Mouse (Mus musculus): ENCODE results near the gene Plekhs1. TPM values are rescaled to one million over a fixed set of nuclear protein-coding genes. Genes with fewer than 3 reads are reported as not detected.

The Plekhs1 gene
- polyA plus RNA-seq, 1 experiment from 2014 or later: 0.09 TPM

DNA sequence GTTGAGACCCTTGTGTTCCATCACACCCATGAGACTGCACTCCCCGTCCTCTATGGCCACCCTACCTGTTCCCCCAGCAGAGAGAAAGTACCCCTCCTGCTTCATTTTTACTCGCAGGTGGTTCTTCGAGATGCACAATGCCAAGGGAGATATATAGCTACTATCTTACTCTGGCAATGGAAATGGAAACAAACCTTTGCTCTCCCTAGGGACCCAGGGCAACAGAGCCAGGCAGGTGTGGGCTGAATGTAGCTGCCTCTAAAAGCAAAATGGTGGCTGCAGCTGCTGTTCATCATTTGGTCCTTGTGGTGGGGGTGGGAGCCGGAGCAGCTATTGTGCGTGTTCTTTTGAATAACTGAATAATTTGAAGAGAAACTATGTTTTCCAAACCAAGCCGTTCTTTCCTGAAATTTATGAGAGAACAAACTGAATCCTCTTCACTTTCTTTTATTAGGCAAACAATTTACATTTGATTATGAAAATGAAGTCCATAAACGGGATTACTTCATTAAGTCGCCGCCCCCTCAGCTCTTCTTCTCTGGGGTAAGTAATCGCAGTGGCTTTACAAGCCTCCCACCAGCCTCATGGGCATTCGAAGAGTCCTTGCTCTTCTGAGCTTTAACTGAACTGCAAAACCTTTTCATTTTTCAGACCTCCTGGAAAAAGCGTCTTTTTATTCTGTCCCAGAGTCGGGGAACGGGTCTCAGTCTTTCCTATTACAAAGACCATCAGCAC is 9.0 kb downstream of the Plekhs1 start:
- WGBS: 77% methylated on average over 14 of the region's 14 CpGs
- no peak overlapping the region for H3K9ac ChIP-seq (replicated peaks; ENCODE audit: low read depth, low read length)
- H3K4me2 ChIP-seq (ENCODE audit: low read length): no peak overlapping the region
- H3K27ac ChIP-seq (ENCODE audit: low read length): no peak overlapping the region
- H3K27me3 ChIP-seq (replicated peaks; ENCODE audit: control insufficient read depth, insufficient read depth, low read length): no peaks in the 10 kb centered on the region
- H3K4me3 ChIP-seq (replicated peaks; ENCODE audit: low read length): no peak overlapping the region
- ATAC-seq: no peak
- H3K4me1 ChIP-seq (replicated peaks; ENCODE audit: control insufficient read depth, insufficient read depth, low read length): peaks cover 17% of the 10 kb centered on the region
- no peaks in the 10 kb centered on the region for H3K9me3 ChIP-seq (ENCODE audit: control insufficient read depth, low read length)
- no peaks in the 10 kb centered on the region for H3K36me3 ChIP-seq (ENCODE audit: control insufficient read depth, insufficient read depth)

- Histone ChIP-seq H3K27me3 (replicated peaks; ENCODE audit: control insufficient read depth, insufficient read depth, low read length) (no peaks in the 10 kb centered on the region), H3K9ac (replicated peaks; ENCODE audit: low read depth, low read length) (no peak overlapping the region), H3K4me1 (replicated peaks; ENCODE audit: control insufficient read depth, insufficient read depth, low read length) (peaks cover 20% of the 10 kb centered on the region), H3K4me3 (replicated peaks; ENCODE audit: low read length) (no peak overlapping the region), H3K27ac (ENCODE audit: low read length) (no peak overlapping the region), H3K9me3 (ENCODE audit: control insufficient read depth, low read length) (no peaks in the 10 kb centered on the region), H3K4me2 (ENCODE audit: low read length) (no peak overlapping the region), H3K36me3 (ENCODE audit: control insufficient read depth, insufficient read depth) (no peaks in the 10 kb centered on the region)
- no peak for ATAC-seq
- WGBS: 57% methylated on average over 10 of the region's 10 CpGs
Observed at GRCm38 (mm10) chr19:56471934-56472333, 10.5 kb downstream of the Plekhs1 start.

GRCm38 (mm10) chr19:56474869-56475550 is 13.6 kb downstream of the Plekhs1 start:
- no peaks in the 10 kb centered on the region for H3K36me3 ChIP-seq (ENCODE audit: control insufficient read depth, insufficient read depth)
- H3K27me3 ChIP-seq (replicated peaks; ENCODE audit: control insufficient read depth, insufficient read depth, low read length): no peaks in the 10 kb centered on the region
- peaks cover 27% of the 10 kb centered on the region for H3K4me1 ChIP-seq (replicated peaks; ENCODE audit: control insufficient read depth, insufficient read depth, low read length)
- H3K9me3 ChIP-seq (ENCODE audit: control insufficient read depth, low read length): no peaks in the 10 kb centered on the region
- no peak overlapping the region for H3K4me2 ChIP-seq (ENCODE audit: low read length)
- H3K27ac ChIP-seq (ENCODE audit: low read length): no peak overlapping the region
- H3K9ac ChIP-seq (replicated peaks; ENCODE audit: low read depth, low read length): no peak overlapping the region
- ATAC-seq: no peak
- no peak overlapping the region for H3K4me3 ChIP-seq (replicated peaks; ENCODE audit: low read length)
- 67% methylated on average over 19 of the region's 19 CpGs for WGBS

- H3K4me2 ChIP-seq (ENCODE audit: low read length): no peak overlapping the region
- H3K4me3 ChIP-seq (replicated peaks; ENCODE audit: low read length): no peak overlapping the region
- H3K27ac ChIP-seq (ENCODE audit: low read length): no peak overlapping the region
- H3K36me3 ChIP-seq (ENCODE audit: control insufficient read depth, insufficient read depth): no peaks in the 10 kb centered on the region
- no peak overlapping the region for H3K9ac ChIP-seq (replicated peaks; ENCODE audit: low read depth, low read length)
- WGBS: 2% methylated on average over 2 of the region's 2 CpGs
- peak; percentile 83 for ATAC-seq
- peaks cover 27% of the 10 kb centered on the region for H3K4me1 ChIP-seq (replicated peaks; ENCODE audit: control insufficient read depth, insufficient read depth, low read length)
- no peaks in the 10 kb centered on the region for H3K27me3 ChIP-seq (replicated peaks; ENCODE audit: control insufficient read depth, insufficient read depth, low read length)
- H3K9me3 ChIP-seq (ENCODE audit: control insufficient read depth, low read length): no peaks in the 10 kb centered on the region
Observed at GRCm38 (mm10) chr19:56476546-56476945, 15.1 kb downstream of the Plekhs1 start.

- Histone ChIP-seq H3K4me2 (ENCODE audit: low read length) (no peak overlapping the region), H3K27me3 (replicated peaks; ENCODE audit: control insufficient read depth, insufficient read depth, low read length) (no peaks in the 10 kb centered on the region), H3K36me3 (ENCODE audit: control insufficient read depth, insufficient read depth) (no peaks in the 10 kb centered on the region), H3K9me3 (ENCODE audit: control insufficient read depth, low read length) (no peaks in the 10 kb centered on the region), H3K4me3 (replicated peaks; ENCODE audit: low read length) (no peak overlapping the region), H3K9ac (replicated peaks; ENCODE audit: low read depth, low read length) (no peak overlapping the region), H3K27ac (ENCODE audit: low read length) (no peak overlapping the region), H3K4me1 (replicated peaks; ENCODE audit: control insufficient read depth, insufficient read depth, low read length) (peaks cover 25% of the 10 kb centered on the region)
- 56% methylated on average over 5 of the region's 5 CpGs for WGBS
- ATAC-seq: peak; percentile 39
Observed at GRCm38 (mm10) chr19:56477253-56477652, 15.8 kb downstream of the Plekhs1 start.

DNA sequence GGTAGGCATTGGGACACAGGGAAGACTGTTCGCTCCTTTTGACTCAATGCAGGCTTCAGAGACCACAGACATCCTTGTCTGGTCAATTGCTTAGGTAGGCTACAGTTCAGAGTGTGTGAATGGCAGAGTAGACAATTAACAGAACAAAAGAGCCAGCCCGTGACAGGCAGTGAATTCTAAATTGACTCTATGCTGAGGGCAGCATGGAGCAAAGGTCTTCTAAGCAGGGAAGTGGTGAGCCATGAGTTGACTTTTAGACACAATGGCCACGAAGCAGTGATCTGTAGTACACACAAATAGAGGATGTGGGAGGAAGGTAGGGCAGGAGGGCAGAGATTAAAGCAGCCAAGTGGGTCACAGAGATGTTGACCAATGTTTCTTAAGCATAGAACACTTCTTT is 16.4 kb downstream of the Plekhs1 start:
- Histone ChIP-seq H3K9ac (replicated peaks; ENCODE audit: low read depth, low read length) (no peak overlapping the region), H3K27me3 (replicated peaks; ENCODE audit: control insufficient read depth, insufficient read depth, low read length) (no peaks in the 10 kb centered on the region), H3K4me3 (replicated peaks; ENCODE audit: low read length) (no peak overlapping the region), H3K9me3 (ENCODE audit: control insufficient read depth, low read length) (no peaks in the 10 kb centered on the region), H3K27ac (ENCODE audit: low read length) (no peak overlapping the region), H3K4me2 (ENCODE audit: low read length) (no peak overlapping the region), H3K36me3 (ENCODE audit: control insufficient read depth, insufficient read depth) (no peaks in the 10 kb centered on the region), H3K4me1 (replicated peaks; ENCODE audit: control insufficient read depth, insufficient read depth, low read length) (peaks cover 22% of the 10 kb centered on the region)
- WGBS: 42% methylated on average over 3 of the region's 3 CpGs
- ATAC-seq: no peak

- no peak overlapping the region for H3K4me2 ChIP-seq (ENCODE audit: low read length)
- WGBS: 31% methylated on average over 13 of the region's 13 CpGs
Observed at GRCm38 (mm10) chr19:56484630-56485375, 23.4 kb downstream of the Plekhs1 start.

DNA sequence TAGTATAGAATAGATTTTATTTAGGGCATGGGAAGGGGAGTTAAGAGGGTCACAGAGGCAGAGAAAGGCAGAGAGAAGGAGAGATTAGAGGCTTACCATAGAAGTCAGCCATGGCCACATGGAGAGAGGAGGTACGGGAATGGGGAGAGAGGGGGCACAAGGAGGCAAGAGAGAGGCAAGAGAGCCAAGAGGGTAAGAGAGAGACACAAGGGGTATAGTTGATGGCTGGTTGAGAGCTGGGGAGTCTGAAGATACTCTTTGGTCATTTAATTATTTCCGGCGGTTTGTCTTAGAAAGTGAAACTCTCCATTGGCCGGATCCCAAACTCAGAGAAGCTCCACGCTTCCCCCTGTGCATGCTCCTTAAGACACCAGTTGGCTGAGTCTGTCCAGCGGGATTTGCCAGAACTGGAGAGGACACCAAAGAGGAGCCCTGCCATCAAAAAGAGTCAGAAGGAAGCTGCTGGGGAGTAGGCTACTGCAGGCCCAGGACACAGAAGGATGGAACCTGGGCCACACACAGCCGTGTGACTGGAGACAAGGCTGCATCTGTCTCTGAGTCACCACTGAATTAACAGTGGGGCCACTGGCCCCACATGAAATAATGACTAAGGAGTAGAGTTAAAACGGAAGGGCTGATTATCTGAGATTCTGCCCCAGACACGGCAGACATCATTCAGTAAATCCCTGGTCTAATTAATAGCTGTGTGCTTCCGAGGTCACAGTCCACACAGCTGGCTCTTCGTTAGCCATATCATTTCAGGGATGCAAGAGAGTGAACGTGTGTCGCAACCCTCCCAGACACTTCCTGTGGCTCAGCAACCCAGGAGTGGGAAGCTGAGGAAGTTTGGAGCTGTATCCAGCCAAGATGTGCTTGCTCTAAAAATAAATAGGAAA is 24.2 kb downstream of the Plekhs1 start:
- 28% methylated on average over 13 of the region's 13 CpGs for WGBS
- Histone ChIP-seq H3K9me3 (ENCODE audit: control insufficient read depth, low read length) (no peaks in the 10 kb centered on the region), H3K4me1 (replicated peaks; ENCODE audit: control insufficient read depth, insufficient read depth, low read length) (peaks cover 19% of the 10 kb centered on the region), H3K9ac (replicated peaks; ENCODE audit: low read depth, low read length) (no peak overlapping the region), H3K4me3 (replicated peaks; ENCODE audit: low read length) (no peak overlapping the region), H3K4me2 (ENCODE audit: low read length) (no peak overlapping the region), H3K27me3 (replicated peaks; ENCODE audit: control insufficient read depth, insufficient read depth, low read length) (no peaks in the 10 kb centered on the region), H3K27ac (ENCODE audit: low read length) (no peak overlapping the region), H3K36me3 (ENCODE audit: control insufficient read depth, insufficient read depth) (no peaks in the 10 kb centered on the region)
- ATAC-seq: no peak

More at GRCm38 (mm10) chr19:56484630-56485375, 23.4 kb downstream of the Plekhs1 start:
- ATAC-seq: no peak
- H3K9me3 ChIP-seq (ENCODE audit: control insufficient read depth, low read length): no peaks in the 10 kb centered on the region
- peaks cover 19% of the 10 kb centered on the region for H3K4me1 ChIP-seq (replicated peaks; ENCODE audit: control insufficient read depth, insufficient read depth, low read length)
- H3K27me3 ChIP-seq (replicated peaks; ENCODE audit: control insufficient read depth, insufficient read depth, low read length): no peaks in the 10 kb centered on the region
- H3K4me3 ChIP-seq (replicated peaks; ENCODE audit: low read length): no peak overlapping the region
- H3K9ac ChIP-seq (replicated peaks; ENCODE audit: low read depth, low read length): no peak overlapping the region
- no peak overlapping the region for H3K27ac ChIP-seq (ENCODE audit: low read length)
- H3K36me3 ChIP-seq (ENCODE audit: control insufficient read depth, insufficient read depth): no peaks in the 10 kb centered on the region

Data from forebrain, embryonic 16.5 days (tissue).